8 mouse cellular contexts compared by ENCODE assay signal in genomic region chr5:23433720-23434597, GRCm38 (mm10). TPM values are rescaled to one million over a fixed set of nuclear protein-coding genes. Genes with fewer than 3 reads are reported as not detected.
DNase-seq lines count a peak whose midpoint lies in the region; ATAC-seq and TF ChIP-seq lines count a peak whose summit lies in the region.

TSS of gene Kmt2e (plus strand) at chr5:23434441.

- no peak for TF ChIP-seq CTCF in bone marrow macrophage, adult 2 months (IDR thresholded peaks at IDR 0.05; ENCODE audit: low read depth, low read length)
- peak; percentile 11; the same call in 1 of the 2 replicates for TF ChIP-seq CTCF in spleen, adult 2 months (IDR thresholded peaks at IDR 0.05; ENCODE audit: extremely low read depth, insufficient read depth, insufficient read length, insufficient replicate concordance)

- H3K4me2 ChIP-seq in embryonic facial prominence, embryonic 15.5 days (replicated peaks): peak within 1 kb of the TSS; percentile 69
- peak within 1 kb of the TSS; percentile 60 for H3K4me2 ChIP-seq in limb, embryonic 14.5 days (replicated peaks; ENCODE audit: low read depth, low read length, severe bottlenecking)
- H3K4me2 ChIP-seq in midbrain, embryonic 16.5 days (ENCODE audit: low read length): peak within 1 kb of the TSS; percentile 85

- H3K4me3 ChIP-seq in bone marrow macrophage, adult 2 months (ENCODE audit: insufficient read depth, low read length): peak within 1 kb of the TSS; percentile 84
- peak within 1 kb of the TSS; percentile 87 for H3K4me3 ChIP-seq in embryonic facial prominence, embryonic 15.5 days (replicated peaks)
- H3K4me3 ChIP-seq in limb, embryonic 14.5 days (replicated peaks; ENCODE audit: low read length): peak within 1 kb of the TSS; percentile 82
- H3K4me3 ChIP-seq in midbrain, embryonic 16.5 days (ENCODE audit: low read depth, low read length): peak within 1 kb of the TSS; percentile 75
- peak within 1 kb of the TSS; percentile 93 for H3K4me3 ChIP-seq in spleen, adult 2 months (ENCODE audit: extremely low read depth, insufficient read depth, insufficient read length)

- peak within 1 kb of the TSS; percentile 99 for H3K9ac ChIP-seq in embryonic facial prominence, embryonic 15.5 days
- H3K9ac ChIP-seq in limb, embryonic 14.5 days (ENCODE audit: low read depth, low read length, severe bottlenecking): peak within 1 kb of the TSS; percentile 99
- peak within 1 kb of the TSS; percentile 98 for H3K9ac ChIP-seq in midbrain, embryonic 16.5 days (ENCODE audit: low read depth, low read length)

- H3K9me3 ChIP-seq in embryonic facial prominence, embryonic 15.5 days (replicated peaks): no peaks in the 10 kb centered on the region
- H3K9me3 ChIP-seq in limb, embryonic 14.5 days (ENCODE audit: control insufficient read depth, low read length): no peaks in the 10 kb centered on the region
- no peaks in the 10 kb centered on the region for H3K9me3 ChIP-seq in midbrain, embryonic 16.5 days (replicated peaks; ENCODE audit: control insufficient read depth, low read length, poor library complexity, severe bottlenecking)

- peak; percentile 94 to 96 for DNase-seq in B cell, adult 2 months
- DNase-seq in heart, adult 8-10 months (ENCODE audit: low spot score): peak; percentile 91
- peak; percentile 94 for DNase-seq in kidney, adult 9 months
- peak; percentile 88 for DNase-seq in limb, embryonic 14.5 days (ENCODE audit: low spot score)
- DNase-seq in spleen, adult 2 months (ENCODE audit: low read depth in 1 of 2, low spot score in 2 of 2): peak; percentile 84 to 87

- H3K27ac ChIP-seq in bone marrow macrophage, adult 2 months (ENCODE audit: insufficient read depth, low read depth, low read length): peak within 1 kb of the TSS; percentile 100
- H3K27ac ChIP-seq in embryonic facial prominence, embryonic 15.5 days (replicated peaks): peak within 1 kb of the TSS; percentile 100
- H3K27ac ChIP-seq in limb, embryonic 14.5 days (replicated peaks; ENCODE audit: low read depth, low read length): peak within 1 kb of the TSS; percentile 100
- peak within 1 kb of the TSS; percentile 100 for H3K27ac ChIP-seq in midbrain, embryonic 16.5 days (ENCODE audit: low read length)
- peak within 1 kb of the TSS; percentile 98 for H3K27ac ChIP-seq in spleen, adult 2 months (ENCODE audit: insufficient read depth, low read length)

- peak; percentile 84 for ATAC-seq in embryonic facial prominence, embryonic 15.5 days (ENCODE audit: insufficient number of reproducible peaks, low FRiP score, low TSS enrichment, low read depth)
- peak; percentile 81 for ATAC-seq in limb, embryonic 14.5 days (ENCODE audit: low FRiP score, low read depth)
- peak; percentile 87 for ATAC-seq in midbrain, embryonic 16.5 days

- H3K4me1 ChIP-seq in bone marrow macrophage, adult 2 months (ENCODE audit: control insufficient read depth, insufficient read depth, low read length): no peaks in the 10 kb centered on the region; the same call in 1 of the 2 replicates
- H3K4me1 ChIP-seq in embryonic facial prominence, embryonic 15.5 days: 0 out of 2 replicates have a peak, but pooled peaks cover 7% of the 10 kb centered on the region
- H3K4me1 ChIP-seq in limb, embryonic 14.5 days (ENCODE audit: control insufficient read depth, insufficient read depth, low read length): peaks cover 27% of the 10 kb centered on the region
- H3K4me1 ChIP-seq in midbrain, embryonic 16.5 days (ENCODE audit: control insufficient read depth, insufficient read depth, low read length): peaks cover 21% of the 10 kb centered on the region
- H3K4me1 ChIP-seq in spleen, adult 2 months (ENCODE audit: control insufficient read depth, insufficient read depth, insufficient read length): peaks cover 2% of the 10 kb centered on the region; the same call in 1 of the 2 replicates

- no peak for TF ChIP-seq POLR2A in bone marrow macrophage, adult 2 months (IDR thresholded peaks at IDR 0.05; ENCODE audit: borderline replicate concordance, low read depth, low read length)
- peak; percentile 38; the same call in 1 of the 2 replicates for TF ChIP-seq POLR2A in limb, embryonic 14.5 days (IDR thresholded peaks at IDR 0.05; ENCODE audit: borderline replicate concordance, extremely low read depth, insufficient read depth, insufficient read length)
- peak; percentile 80 for TF ChIP-seq POLR2A in spleen, adult 2 months (IDR thresholded peaks at IDR 0.05; ENCODE audit: low read depth, low read length)

- under 1% methylated on average over 85 of the region's 85 CpGs for WGBS in embryonic facial prominence, embryonic 15.5 days
- WGBS in limb, embryonic 14.5 days: under 1% methylated on average over 66 of the region's 85 CpGs
- 0% methylated on average over 58 of the region's 85 CpGs for WGBS in midbrain, embryonic 16.5 days
- under 1% methylated on average over 68 of the region's 85 CpGs for WGBS in spleen, adult 2 months

- no peaks in the 10 kb centered on the region for H3K36me3 ChIP-seq in embryonic facial prominence, embryonic 15.5 days
- no peaks in the 10 kb centered on the region for H3K36me3 ChIP-seq in limb, embryonic 14.5 days (ENCODE audit: control insufficient read depth, insufficient read depth, low read length)
- H3K36me3 ChIP-seq in midbrain, embryonic 16.5 days (ENCODE audit: control insufficient read depth, insufficient read depth, low read length): no peaks in the 10 kb centered on the region
- H3K36me3 ChIP-seq in spleen, adult 2 months (ENCODE audit: control insufficient read depth, insufficient read depth, low read length): no peaks in the 10 kb centered on the region

- no peaks in the 10 kb centered on the region for H3K27me3 ChIP-seq in embryonic facial prominence, embryonic 15.5 days
- H3K27me3 ChIP-seq in limb, embryonic 14.5 days (ENCODE audit: control insufficient read depth, insufficient read depth, low read length): no peaks in the 10 kb centered on the region
- H3K27me3 ChIP-seq in midbrain, embryonic 16.5 days (ENCODE audit: control insufficient read depth, insufficient read depth, low read depth, low read length): no peaks in the 10 kb centered on the region
- no peaks in the 10 kb centered on the region for H3K27me3 ChIP-seq in spleen, adult 2 months (ENCODE audit: control insufficient read depth, insufficient read depth, low read length)

RNA-seq across cellular contexts. Expression of gene Kmt2e, which starts in this region (rescaled TPM):
- 60.7 and 70.5 TPM in 2 replicates for polyA plus RNA-seq in bone marrow macrophage, adult 2 months (2012; ENCODE audit: insufficient read depth, insufficient read length, missing spikeins)
- polyA plus RNA-seq in embryonic facial prominence, embryonic 15.5 days (2015; fragmentation: Nextera tagmentation; extraction: Ambion mirVana): 105 and 109 TPM in 2 replicates
- 10 to 100 TPM; 42.1 to 47.6 (median 44.7) TPM for total RNA-seq in heart, adult 8-10 months (2022)
- polyA plus RNA-seq in limb, embryonic 14.5 days (2012; rRNA removed): 37.3 and 39.0 TPM in 2 replicates
- polyA plus RNA-seq in limb, embryonic 14.5 days (2014; fragmentation: Nextera tagmentation; extraction: Ambion mirVana): 87.2 and 97.4 TPM in 2 replicates
- 162 and 178 TPM in 2 replicates for polyA plus RNA-seq in midbrain, embryonic 16.5 days (2015; fragmentation: Nextera tagmentation; extraction: Ambion mirVana)
- polyA plus RNA-seq in spleen, adult 2 months (2012; rRNA removed): 23.3 and 25.3 TPM in 2 replicates

Comparison
In these comparisons a context has a peak if more than half of its experiments do, and no peak if none do; other contexts are left out.
1. Peak in every context shown above with its lines: DNase-seq, ATAC-seq, H3K4me3 ChIP-seq and H3K27ac ChIP-seq.